Mouse (Mus musculus) liver, embryonic 14.5 days (tissue): Measurements from ENCODE around the gene Mrpl11.
"Not testable (repeated sequence)": the region's sequence is repeated elsewhere in the genome, so short reads cannot be mapped to it uniquely, and the experiment has no call there.

Experiments used
- CTCF ChIP-seq: IDR thresholded peaks from 2 replicates; pipeline ENCODE4 v1.5.1; 2016; ENCODE audit warnings: antibody characterized with exemption, low read depth, control low read depth
- EP300 ChIP-seq: IDR thresholded peaks from 2 replicates; pipeline ENCODE4 v1.6.1; 2016; ENCODE audit warnings: antibody characterized with exemption, low read depth

DNA sequence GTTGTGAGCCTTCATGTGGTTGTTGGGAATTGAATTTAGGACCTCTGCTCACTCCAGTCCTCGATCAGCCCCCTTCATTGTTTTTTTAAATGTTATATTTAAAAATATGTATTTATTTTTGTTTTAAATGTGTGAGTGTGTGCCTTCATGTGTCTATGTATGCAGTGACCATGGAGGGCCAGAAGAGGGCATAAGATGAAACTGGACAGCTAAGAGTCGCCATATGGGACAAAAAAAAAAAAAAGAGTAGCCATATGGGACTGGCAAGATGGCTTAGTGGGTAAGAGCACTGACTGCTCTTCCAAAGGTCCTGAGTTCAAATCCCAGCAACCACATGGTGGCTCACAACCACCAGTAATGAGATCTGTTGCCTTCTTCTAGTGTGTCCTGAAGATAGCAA, 41.7 kb downstream of the Mrpl11 start:
- TF ChIP-seq CTCF, EP300: not testable (repeated sequence)
